Mouse (Mus musculus): ENCODE data around the gene Lpin2. TPM values are rescaled to one million over a fixed set of nuclear protein-coding genes. Genes with fewer than 3 reads are reported as not detected.

Lpin2 gene
- polyA plus RNA-seq, 1 experiment from 2014 or later: 32.1 TPM

DNA sequence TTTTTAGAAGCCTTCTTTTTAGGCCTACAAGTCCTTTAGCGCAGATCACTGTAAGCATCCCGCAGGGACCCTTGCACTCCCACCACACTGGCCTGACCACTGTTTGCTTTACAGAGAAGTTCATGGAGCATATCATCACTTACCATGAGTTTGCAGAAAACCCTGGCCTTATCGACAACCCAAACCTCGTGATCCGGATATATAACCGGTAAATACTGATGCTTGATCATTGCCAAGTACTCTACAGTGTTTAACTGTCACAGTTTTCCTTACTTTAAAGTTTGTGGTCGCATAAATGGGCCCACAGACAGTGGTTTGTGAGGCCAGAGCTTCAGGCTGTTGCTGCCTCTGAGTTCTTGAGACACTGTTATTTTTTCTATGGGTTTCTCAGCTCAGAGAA is 56.1 kb downstream of the Lpin2 start:
- Histone ChIP-seq H3K9me3 (ENCODE audit: control insufficient read depth, low read length) (no peaks in the 10 kb centered on the region), H3K4me1 (ENCODE audit: control insufficient read depth, insufficient read depth, low read length) (no peaks in the 10 kb centered on the region), H3K4me2 (ENCODE audit: low read depth, low read length) (no peak overlapping the region), H3K9ac (ENCODE audit: low read depth, low read length) (no peak overlapping the region), H3K4me3 (ENCODE audit: low read depth, low read length) (no peak overlapping the region), H3K27me3 (replicated peaks; ENCODE audit: control insufficient read depth, insufficient read depth, low read length) (no peaks in the 10 kb centered on the region), H3K36me3 (ENCODE audit: control insufficient read depth, insufficient read depth, low read length) (peaks cover 82% of the 10 kb centered on the region), H3K27ac (replicated peaks; ENCODE audit: low read depth, low read length) (no peak overlapping the region)
- WGBS: 94% methylated on average over 7 of the region's 7 CpGs
- no peak for ATAC-seq (ENCODE audit: low read depth)
- DNase-seq (ENCODE audit: low spot score): no peak

DNA sequence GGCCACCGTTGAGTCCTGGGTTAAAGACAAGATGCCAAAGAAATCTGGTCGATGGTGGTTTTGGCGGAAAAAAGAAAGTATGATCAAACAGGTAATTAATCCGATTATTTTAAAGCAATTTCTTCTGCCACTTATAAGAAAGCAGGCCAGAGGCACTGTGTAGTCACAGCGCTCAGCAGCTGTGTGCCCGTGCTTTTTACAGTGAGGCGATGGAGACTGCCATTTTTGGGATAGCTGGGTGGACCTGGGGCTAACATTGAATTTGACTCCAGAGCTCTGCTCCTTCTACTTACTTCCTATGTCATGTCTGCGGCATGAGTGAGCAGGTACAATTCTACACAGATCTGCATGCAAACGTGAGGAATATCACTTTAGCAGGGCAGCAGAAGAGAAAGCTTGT is 58.5 kb downstream of the Lpin2 start:
- Histone ChIP-seq H3K9ac (ENCODE audit: low read depth, low read length) (no peak overlapping the region), H3K4me1 (ENCODE audit: control insufficient read depth, insufficient read depth, low read length) (no peaks in the 10 kb centered on the region), H3K9me3 (ENCODE audit: control insufficient read depth, low read length) (no peaks in the 10 kb centered on the region), H3K4me3 (ENCODE audit: low read depth, low read length) (no peak overlapping the region), H3K27me3 (replicated peaks; ENCODE audit: control insufficient read depth, insufficient read depth, low read length) (no peaks in the 10 kb centered on the region), H3K4me2 (ENCODE audit: low read depth, low read length) (no peak overlapping the region), H3K27ac (replicated peaks; ENCODE audit: low read depth, low read length) (no peak overlapping the region), H3K36me3 (ENCODE audit: control insufficient read depth, insufficient read depth, low read length) (peaks cover 88% of the 10 kb centered on the region)
- ATAC-seq (ENCODE audit: low read depth) (no peak), DNase-seq (ENCODE audit: low spot score) (no peak)
- WGBS: 94% methylated on average over 9 of the region's 9 CpGs

DNA sequence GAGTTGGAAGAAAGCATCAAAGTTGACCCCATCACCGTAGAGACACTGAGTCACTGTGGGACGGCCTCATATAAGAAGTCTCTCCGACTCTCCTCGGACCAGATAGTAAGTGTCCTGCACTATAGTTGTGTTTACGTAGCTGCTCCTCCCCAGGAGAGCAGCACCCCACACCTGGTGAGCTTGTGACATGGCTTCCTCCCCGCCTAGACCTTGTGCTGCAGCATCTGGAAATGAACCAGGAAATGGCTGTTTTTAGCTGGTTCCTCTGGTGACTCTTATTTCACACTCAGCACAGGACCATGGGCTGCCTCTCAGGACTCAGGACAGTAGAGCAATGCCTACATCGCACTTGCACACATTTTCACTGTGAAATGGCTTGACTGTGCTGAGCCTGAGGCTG is 60.3 kb downstream of the Lpin2 start:
- H3K36me3 ChIP-seq (ENCODE audit: control insufficient read depth, insufficient read depth, low read length): peaks cover 99% of the 10 kb centered on the region
- WGBS: 97% methylated on average over 7 of the region's 7 CpGs
- ATAC-seq (ENCODE audit: low read depth): no peak

DNA sequence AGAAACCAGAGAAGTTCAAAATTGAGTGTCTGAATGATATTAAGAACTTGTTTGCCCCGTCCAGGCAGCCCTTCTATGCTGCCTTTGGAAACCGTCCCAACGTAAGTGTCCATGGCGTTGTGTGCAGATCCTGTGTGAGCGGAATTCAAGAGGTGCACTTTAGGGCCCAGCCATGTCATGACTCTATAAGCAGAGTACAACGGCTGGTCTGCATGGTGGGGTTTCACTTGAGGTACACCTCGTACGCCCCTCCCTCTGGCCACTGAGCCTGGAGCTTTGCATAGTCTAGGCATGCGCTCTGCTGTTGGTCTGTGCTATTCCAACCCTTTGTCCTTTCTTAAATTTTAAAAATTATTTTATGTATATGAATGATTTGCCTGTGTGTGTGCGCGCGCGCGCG is 62.8 kb downstream of the Lpin2 start:
- Histone ChIP-seq H3K9me3 (ENCODE audit: control insufficient read depth, low read length) (no peaks in the 10 kb centered on the region), H3K9ac (ENCODE audit: low read depth, low read length) (no peak overlapping the region), H3K4me2 (ENCODE audit: low read depth, low read length) (no peak overlapping the region), H3K4me3 (ENCODE audit: low read depth, low read length) (no peak overlapping the region), H3K4me1 (ENCODE audit: control insufficient read depth, insufficient read depth, low read length) (0 out of 2 replicates have a peak, but pooled peaks cover under 1% of the 10 kb centered on the region), H3K27me3 (replicated peaks; ENCODE audit: control insufficient read depth, insufficient read depth, low read length) (no peaks in the 10 kb centered on the region), H3K27ac (replicated peaks; ENCODE audit: low read depth, low read length) (no peak overlapping the region), H3K36me3 (ENCODE audit: control insufficient read depth, insufficient read depth, low read length) (peaks cover 97% of the 10 kb centered on the region)
- 96% methylated on average over 15 of the region's 15 CpGs for WGBS
- no peak for DNase-seq (ENCODE audit: low spot score)
- ATAC-seq (ENCODE audit: low read depth): no peak

More for the DNA sequence above, 60.3 kb downstream of the Lpin2 start:
- no peak overlapping the region for H3K4me3 ChIP-seq (ENCODE audit: low read depth, low read length)
- H3K9me3 ChIP-seq (ENCODE audit: control insufficient read depth, low read length): no peaks in the 10 kb centered on the region
- no peak overlapping the region for H3K9ac ChIP-seq (ENCODE audit: low read depth, low read length)
- H3K4me2 ChIP-seq (ENCODE audit: low read depth, low read length): no peak overlapping the region
- no peaks in the 10 kb centered on the region for H3K4me1 ChIP-seq (ENCODE audit: control insufficient read depth, insufficient read depth, low read length)
- no peaks in the 10 kb centered on the region for H3K27me3 ChIP-seq (replicated peaks; ENCODE audit: control insufficient read depth, insufficient read depth, low read length)
- no peak for DNase-seq (ENCODE audit: low spot score)
- no peak overlapping the region for H3K27ac ChIP-seq (replicated peaks; ENCODE audit: low read depth, low read length)

DNA sequence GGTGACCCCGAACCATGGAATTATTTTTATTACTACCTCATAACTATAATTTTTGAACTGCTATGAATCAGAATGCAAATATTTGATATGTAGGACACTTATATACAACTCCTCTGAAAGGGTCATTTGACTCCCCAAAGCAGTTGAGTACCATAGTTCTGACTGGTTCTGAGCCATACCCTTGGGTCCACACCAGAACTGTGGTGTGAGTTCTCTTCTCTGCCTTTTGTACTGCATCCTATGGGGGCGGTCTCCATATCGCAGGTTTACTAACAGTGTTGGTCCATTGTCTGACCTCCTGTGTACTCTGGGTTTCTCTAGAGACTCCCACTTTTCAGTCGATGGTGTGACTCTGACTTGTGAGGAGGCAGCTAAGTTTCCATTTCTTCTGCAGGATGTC is 63.7 kb downstream of the Lpin2 start:
- Histone ChIP-seq H3K27me3 (replicated peaks; ENCODE audit: control insufficient read depth, insufficient read depth, low read length) (no peaks in the 10 kb centered on the region), H3K27ac (replicated peaks; ENCODE audit: low read depth, low read length) (no peak overlapping the region), H3K4me1 (ENCODE audit: control insufficient read depth, insufficient read depth, low read length) (0 out of 2 replicates have a peak, but pooled peaks cover 6% of the 10 kb centered on the region), H3K4me2 (ENCODE audit: low read depth, low read length) (no peak overlapping the region), H3K36me3 (ENCODE audit: control insufficient read depth, insufficient read depth, low read length) (peaks cover 94% of the 10 kb centered on the region), H3K4me3 (ENCODE audit: low read depth, low read length) (no peak overlapping the region), H3K9me3 (ENCODE audit: control insufficient read depth, low read length) (no peaks in the 10 kb centered on the region), H3K9ac (ENCODE audit: low read depth, low read length) (no peak overlapping the region)
- WGBS: 90% methylated on average over 4 of the region's 4 CpGs
- DNase-seq (ENCODE audit: low spot score) (no peak), ATAC-seq (ENCODE audit: low read depth) (no peak)

DNA sequence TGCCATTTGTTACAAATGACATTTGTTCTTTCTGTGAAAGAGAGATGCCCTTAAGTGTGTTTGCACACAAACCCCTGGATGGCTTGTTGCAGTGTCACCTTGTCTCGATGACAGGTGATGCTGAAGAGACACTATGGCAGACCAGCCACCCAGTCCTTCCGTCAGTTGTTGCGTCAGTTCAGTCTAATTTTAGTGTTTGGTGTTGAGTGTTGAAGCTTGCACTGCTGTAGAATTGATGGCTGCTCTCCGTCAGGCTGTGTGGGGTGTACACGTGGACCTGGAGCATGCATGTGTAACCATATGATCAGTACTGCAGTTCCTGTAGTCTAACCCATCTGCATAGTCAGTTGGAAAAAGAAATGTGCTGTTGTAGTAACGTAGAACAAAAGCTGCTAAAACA is 66.6 kb downstream of the Lpin2 start:
- Histone ChIP-seq H3K4me2 (ENCODE audit: low read depth, low read length) (no peak overlapping the region), H3K27me3 (replicated peaks; ENCODE audit: control insufficient read depth, insufficient read depth, low read length) (no peaks in the 10 kb centered on the region), H3K9me3 (ENCODE audit: control insufficient read depth, low read length) (no peaks in the 10 kb centered on the region), H3K9ac (ENCODE audit: low read depth, low read length) (no peak overlapping the region), H3K36me3 (ENCODE audit: control insufficient read depth, insufficient read depth, low read length) (peaks cover 65% of the 10 kb centered on the region), H3K27ac (replicated peaks; ENCODE audit: low read depth, low read length) (no peak overlapping the region), H3K4me3 (ENCODE audit: low read depth, low read length) (no peak overlapping the region), H3K4me1 (ENCODE audit: control insufficient read depth, insufficient read depth, low read length) (peaks cover 27% of the 10 kb centered on the region)
- DNase-seq (ENCODE audit: low spot score) (no peak), ATAC-seq (ENCODE audit: low read depth) (no peak)
- WGBS: 85% methylated on average over 6 of the region's 6 CpGs

DNA sequence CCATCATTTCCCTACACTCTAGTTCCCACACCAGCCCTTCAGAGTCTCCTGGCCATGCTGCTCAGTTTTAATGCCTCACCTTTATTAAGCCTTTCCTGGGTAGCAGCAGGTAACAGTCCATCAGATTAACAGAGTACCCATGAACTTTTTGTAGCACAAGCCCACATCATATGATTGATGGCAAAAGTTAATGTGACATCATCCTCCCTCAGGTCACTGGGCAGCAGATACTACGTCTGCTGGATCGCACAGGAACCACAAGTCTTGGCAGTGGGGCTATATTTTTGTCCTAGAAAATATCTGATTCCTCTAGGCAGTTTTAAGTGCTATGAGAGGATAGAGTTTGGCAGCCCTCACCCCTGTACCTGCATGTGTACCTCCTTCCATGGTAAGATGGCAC is 67.7 kb downstream of the Lpin2 start:
- Histone ChIP-seq H3K4me3 (ENCODE audit: low read depth, low read length) (no peak overlapping the region), H3K9ac (ENCODE audit: low read depth, low read length) (no peak overlapping the region), H3K36me3 (ENCODE audit: control insufficient read depth, insufficient read depth, low read length) (peaks cover 54% of the 10 kb centered on the region), H3K4me2 (ENCODE audit: low read depth, low read length) (no peak overlapping the region), H3K9me3 (ENCODE audit: control insufficient read depth, low read length) (no peaks in the 10 kb centered on the region), H3K4me1 (ENCODE audit: control insufficient read depth, insufficient read depth, low read length) (peaks cover 30% of the 10 kb centered on the region), H3K27ac (replicated peaks; ENCODE audit: low read depth, low read length) (no peak overlapping the region), H3K27me3 (replicated peaks; ENCODE audit: control insufficient read depth, insufficient read depth, low read length) (no peaks in the 10 kb centered on the region)
- ATAC-seq (ENCODE audit: low read depth): no peak
- DNase-seq (ENCODE audit: low spot score): no peak
- WGBS: 61% methylated on average over 2 of the region's 2 CpGs

DNA sequence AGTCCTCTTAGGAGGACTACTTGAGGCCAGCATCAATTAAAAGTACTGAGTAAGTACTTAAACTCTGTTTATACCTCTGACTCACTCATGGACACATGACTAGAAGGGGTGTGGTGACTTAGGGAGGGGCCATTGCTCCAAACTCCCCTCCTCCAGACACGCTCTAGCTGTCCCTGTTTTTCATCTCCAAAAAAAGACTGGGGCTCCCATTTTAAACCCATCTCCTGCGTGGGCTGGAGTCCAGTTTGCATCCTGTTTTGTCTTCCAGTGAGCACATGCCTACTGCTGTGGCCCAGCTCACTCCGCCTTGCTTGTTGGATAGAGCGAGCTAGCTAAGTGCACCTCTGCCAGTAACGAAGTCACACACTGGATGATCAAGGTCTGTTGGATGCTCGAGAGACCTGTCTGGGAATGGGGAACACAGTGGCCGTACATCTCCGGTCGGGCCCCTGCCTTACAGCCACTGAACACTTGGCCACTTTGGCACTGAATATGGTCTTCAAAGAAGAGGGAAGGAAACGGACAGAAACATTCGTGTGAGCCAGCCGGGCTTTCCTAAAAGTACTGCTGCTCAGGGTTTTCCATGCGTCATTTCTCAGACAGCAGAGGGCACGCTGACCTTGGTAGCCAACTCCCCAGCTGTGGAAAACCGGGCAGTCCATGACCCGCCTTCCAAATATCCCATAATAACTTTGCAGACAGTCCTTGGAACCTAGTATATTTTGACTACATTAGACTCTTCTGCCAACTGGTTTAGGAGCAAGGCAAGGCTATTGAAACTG is 68.7 kb downstream of the Lpin2 start:
- DNase-seq (ENCODE audit: low spot score) (peak; percentile 42), ATAC-seq (ENCODE audit: low read depth) (peak; percentile 14; the same call in 1 of the 2 replicates)
- H3K9me3 ChIP-seq (ENCODE audit: control insufficient read depth, low read length): no peaks in the 10 kb centered on the region
- H3K4me1 ChIP-seq (ENCODE audit: control insufficient read depth, insufficient read depth, low read length): peaks cover 30% of the 10 kb centered on the region
- peak overlapping the region; percentile 64 for H3K27ac ChIP-seq (replicated peaks; ENCODE audit: low read depth, low read length)
- no peak overlapping the region for H3K4me3 ChIP-seq (ENCODE audit: low read depth, low read length)
- no peak overlapping the region for H3K9ac ChIP-seq (ENCODE audit: low read depth, low read length)
- H3K27me3 ChIP-seq (replicated peaks; ENCODE audit: control insufficient read depth, insufficient read depth, low read length): no peaks in the 10 kb centered on the region
- WGBS: 65% methylated on average over 16 of the region's 16 CpGs
- peaks cover 44% of the 10 kb centered on the region for H3K36me3 ChIP-seq (ENCODE audit: control insufficient read depth, insufficient read depth, low read length)
- no peak overlapping the region for H3K4me2 ChIP-seq (ENCODE audit: low read depth, low read length)

DNA sequence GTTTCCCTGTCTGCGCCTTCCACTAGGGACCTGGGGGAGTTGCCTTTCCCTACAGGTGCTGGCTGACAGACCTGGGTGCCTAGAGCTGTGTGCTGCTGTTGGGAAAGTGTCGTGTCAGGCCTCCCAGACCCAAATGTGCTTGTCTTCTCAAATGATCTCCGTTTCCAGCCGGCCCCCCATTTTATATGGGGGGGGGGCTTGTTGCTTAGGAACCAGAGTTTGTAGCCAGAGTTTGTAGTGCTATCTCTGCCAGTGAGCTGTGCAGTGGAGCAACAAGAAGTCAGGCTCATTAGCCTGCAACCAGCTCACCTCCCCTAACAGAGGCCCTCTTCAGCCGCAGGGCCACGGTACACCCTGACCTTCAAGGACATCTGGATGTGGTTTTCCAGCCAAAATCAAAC is 69.2 kb downstream of the Lpin2 start:
- Histone ChIP-seq H3K4me3 (ENCODE audit: low read depth, low read length) (no peak overlapping the region), H3K4me1 (ENCODE audit: control insufficient read depth, insufficient read depth, low read length) (peaks cover 30% of the 10 kb centered on the region), H3K9me3 (ENCODE audit: control insufficient read depth, low read length) (no peaks in the 10 kb centered on the region), H3K4me2 (ENCODE audit: low read depth, low read length) (no peak overlapping the region), H3K36me3 (ENCODE audit: control insufficient read depth, insufficient read depth, low read length) (peaks cover 38% of the 10 kb centered on the region), H3K9ac (ENCODE audit: low read depth, low read length) (no peak overlapping the region), H3K27ac (replicated peaks; ENCODE audit: low read depth, low read length) (peak overlapping the region; percentile 64), H3K27me3 (replicated peaks; ENCODE audit: control insufficient read depth, insufficient read depth, low read length) (no peaks in the 10 kb centered on the region)
- DNase-seq (ENCODE audit: low spot score) (peak; percentile 72), ATAC-seq (ENCODE audit: low read depth) (peak; percentile 66)
- 45% methylated on average over 6 of the region's 6 CpGs for WGBS
